Mouse (Mus musculus) CD4-positive helper T cell, adult 2 months (primary cell): ENCODE data around the gene Rnf207.

Experiments
- DNase-seq: peaks from one replicate; pipeline ENCODE4 v3.0.0-alpha.2; 2012; ENCODE audit warnings: low read depth, missing footprints, low spot score

Gene Rnf207

GRCm38 (mm10) chr4:152272449-152273049, 46.2 kb downstream of the Rnf207 start:
- DNase-seq = no peak

- no peak for DNase-seq
Measured at GRCm38 (mm10) chr4:152272006-152272405, 46.8 kb downstream of the Rnf207 start.

GRCm38 (mm10) chr4:152271334-152271733, 47.5 kb downstream of the Rnf207 start:
- DNase-seq = no peak

GRCm38 (mm10) chr4:152270599-152270998, 48.2 kb downstream of the Rnf207 start:
- DNase-seq = no peak

- no peak for DNase-seq
Measured at GRCm38 (mm10) chr4:152269967-152270366, 48.8 kb downstream of the Rnf207 start.

- DNase-seq = no peak
Measured at GRCm38 (mm10) chr4:152267748-152268369, 50.9 kb downstream of the Rnf207 start.

- no peak for DNase-seq
Measured at GRCm38 (mm10) chr4:152266236-152266895, 52.4 kb downstream of the Rnf207 start.

GRCm38 (mm10) chr4:152265791-152266190, 53.0 kb downstream of the Rnf207 start:
- no peak for DNase-seq

- no peak for DNase-seq
Measured at GRCm38 (mm10) chr4:152264867-152265568, 53.8 kb downstream of the Rnf207 start.

- DNase-seq = no peak
Measured at GRCm38 (mm10) chr4:152264177-152264530, 54.6 kb downstream of the Rnf207 start.

- DNase-seq = no peak
Measured at GRCm38 (mm10) chr4:152263512-152264176, 55.1 kb downstream of the Rnf207 start.

GRCm38 (mm10) chr4:152263089-152263488, 55.7 kb downstream of the Rnf207 start:
- no peak for DNase-seq

GRCm38 (mm10) chr4:152262187-152262586, 56.6 kb downstream of the Rnf207 start:
- DNase-seq = no peak

- no peak for DNase-seq
Measured at GRCm38 (mm10) chr4:152260451-152260850, 58.3 kb downstream of the Rnf207 start.

GRCm38 (mm10) chr4:152257070-152257469, 61.7 kb downstream of the Rnf207 start:
- DNase-seq = no peak
